Mouse (Mus musculus): ENCODE data around the gene Rex1bd.

DNA sequence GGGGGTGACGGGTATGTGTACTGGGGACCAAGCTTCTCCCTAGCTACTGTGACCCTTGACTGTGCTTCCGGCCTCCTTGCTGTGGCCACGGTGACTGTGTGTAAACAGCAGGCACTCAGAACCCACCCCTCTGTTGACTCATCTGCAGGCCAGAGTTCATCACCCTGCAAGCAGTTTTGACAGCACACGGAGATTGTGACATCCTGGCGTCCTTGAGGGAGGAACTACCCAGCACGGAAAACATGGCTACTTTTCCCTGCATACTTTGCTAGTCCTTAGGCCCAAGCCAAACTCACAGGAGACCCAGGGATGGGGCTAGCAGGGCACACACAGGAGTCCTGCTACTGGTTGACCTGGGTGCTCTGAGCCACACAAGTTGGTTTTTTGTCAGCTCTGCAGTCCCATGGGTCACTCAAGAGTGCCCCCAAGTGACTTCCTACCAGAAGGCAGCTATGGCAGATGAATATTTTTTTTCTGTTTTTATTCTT lies 37.7 kb upstream of the Rex1bd start:
- TF ChIP-seq CTCF (IDR thresholded peaks at IDR 0.05; ENCODE audit: extremely low read depth, insufficient read depth, low read length) (peak; percentile 45; the same call in 1 of the 2 replicates), POLR2A (IDR thresholded peaks at IDR 0.05; ENCODE audit: extremely low read depth, insufficient read depth, low read length) (no peak)
